In the genomic region with DNA sequence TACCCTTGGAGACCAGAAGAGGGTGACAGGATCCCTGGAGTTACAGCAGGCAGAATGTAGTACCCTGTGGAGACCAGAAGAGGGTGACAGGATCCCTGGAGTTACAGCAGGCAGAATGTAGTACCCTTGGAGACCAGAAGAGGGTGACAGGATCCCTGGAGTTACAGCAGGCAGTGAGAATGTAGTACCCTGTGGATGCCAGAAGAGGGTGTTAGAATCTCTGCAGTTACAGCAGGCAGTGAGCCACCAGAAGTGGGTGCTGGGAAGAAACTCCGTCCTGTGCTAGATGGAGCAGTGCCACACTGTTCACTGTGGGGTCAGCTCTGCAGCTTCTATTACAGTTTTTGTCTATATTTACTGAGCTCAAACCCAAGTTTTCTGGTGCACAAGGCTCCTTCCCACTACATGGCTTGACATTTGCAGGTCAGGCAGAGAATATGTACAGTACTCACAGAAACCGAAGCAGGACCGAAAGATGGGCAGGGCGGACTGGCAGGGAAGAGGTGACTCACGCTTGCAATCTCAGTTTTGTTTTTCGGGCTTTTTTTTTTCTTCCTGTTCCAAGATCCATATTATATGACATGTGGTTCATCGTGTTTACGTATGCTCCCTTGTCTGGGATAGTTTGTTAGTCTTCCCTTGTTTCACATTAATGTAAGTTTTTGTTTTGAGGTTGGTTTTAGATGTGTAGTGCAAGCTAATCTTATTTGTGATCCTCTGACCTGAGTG, we compare ENCODE assay signal across 8 mouse cellular contexts. TPM values are rescaled to one million over a fixed set of nuclear protein-coding genes. Genes with fewer than 3 reads are reported as not detected.
DNase-seq lines count a peak whose midpoint lies in the region; ATAC-seq lines count a peak whose summit lies in the region.

No protein-coding gene starts in this region.

- no peak overlapping the region for H3K9ac ChIP-seq in heart, embryonic 11.5 days (ENCODE audit: low read depth, low read length)
- H3K9ac ChIP-seq in forebrain, embryonic 13.5 days: no peak overlapping the region

- no peaks in the 10 kb centered on the region for H3K27me3 ChIP-seq in heart, embryonic 11.5 days (ENCODE audit: control insufficient read depth, insufficient read depth, low read length)
- H3K27me3 ChIP-seq in forebrain, embryonic 13.5 days: no peaks in the 10 kb centered on the region

- no peaks in the 10 kb centered on the region for H3K36me3 ChIP-seq in heart, embryonic 11.5 days (ENCODE audit: control insufficient read depth, insufficient read depth, low read length)
- no peaks in the 10 kb centered on the region for H3K36me3 ChIP-seq in forebrain, embryonic 13.5 days (ENCODE audit: poor library complexity, severe bottlenecking)

- H3K4me2 ChIP-seq in heart, embryonic 11.5 days: no peak overlapping the region
- H3K4me2 ChIP-seq in forebrain, embryonic 13.5 days: no peak overlapping the region

- no peaks in the 10 kb centered on the region for H3K9me3 ChIP-seq in heart, embryonic 11.5 days (replicated peaks; ENCODE audit: control insufficient read depth, low read length)
- no peaks in the 10 kb centered on the region; the same call in 1 of the 2 replicates for H3K9me3 ChIP-seq in forebrain, embryonic 13.5 days (replicated peaks)

- H3K4me1 ChIP-seq in heart, embryonic 11.5 days (ENCODE audit: control insufficient read depth, insufficient read depth, low read length): peaks cover 7% of the 10 kb centered on the region; the same call in 1 of the 2 replicates
- H3K4me1 ChIP-seq in forebrain, embryonic 13.5 days: peaks cover 25% of the 10 kb centered on the region

- no peak overlapping the region for H3K4me3 ChIP-seq in heart, embryonic 11.5 days (ENCODE audit: low read depth, low read length)
- H3K4me3 ChIP-seq in forebrain, embryonic 13.5 days: no peak overlapping the region

- intact Hi-C loops in heart, postnatal 25 days (cut with DNase I): loop anchor here (1.0 kb wide), 1 partner anchor 34 kb away; no protein-coding TSS in a partner anchor

- H3K27ac ChIP-seq in heart, embryonic 11.5 days (ENCODE audit: low read depth, low read length): no peak overlapping the region
- peak overlapping the region; percentile 40; the same call in 1 of the 2 replicates for H3K27ac ChIP-seq in forebrain, embryonic 13.5 days

- WGBS in heart, embryonic 11.5 days (ENCODE audit: insufficient replicate concordance): 86% methylated on average over 8 of the region's 8 CpGs
- WGBS in forebrain, embryonic 13.5 days: 90% methylated on average over 8 of the region's 8 CpGs

- no peak for ATAC-seq in heart, embryonic 11.5 days (replicated peaks; ENCODE audit: insufficient number of reproducible peaks, low FRiP score, low TSS enrichment)
- ATAC-seq in forebrain, embryonic 13.5 days: no peak; the same call in 1 of the 2 replicates

- peak; percentile 99 for DNase-seq in heart, adult 11 months
- DNase-seq in c-Kit-positive CD71-positive TER-119-positive erythroid progenitor cells, embryonic 14.5 days (ENCODE audit: low spot score): peak; percentile 74
- peak; percentile 82 for DNase-seq in heart, postnatal 25 days (ENCODE audit: low spot score)
- DNase-seq in left cerebral cortex, adult 18-20 months (ENCODE audit: low spot score in 2 of 2): peak; percentile 89 to 91
- DNase-seq in mesoderm, embryonic 11.5 days (ENCODE audit: low read depth, low spot score): peak; percentile 86
- peak; percentile 94 for DNase-seq in skeletal muscle tissue, adult 2 months (ENCODE audit: low read depth, low spot score)

RNA-seq across cellular contexts. Expression of gene Nab2, which starts 6.6 kb away (rescaled TPM):
- polyA plus RNA-seq in heart, embryonic 11.5 days (2014; fragmentation: Nextera tagmentation; extraction: Ambion mirVana): 7.9 and 10.1 TPM in 2 replicates
- polyA plus RNA-seq in forebrain, embryonic 13.5 days (2015; fragmentation: Nextera tagmentation; extraction: Ambion mirVana): 1.6 and 2.0 TPM in 2 replicates
- total RNA-seq in heart, postnatal 25 days (2021): 1 to 10 TPM; 5.6 to 7.0 TPM
- total RNA-seq in left cerebral cortex, adult 18-20 months (2021): 10 to 100 TPM; 58.2 to 71.7 TPM

RNA-seq across cellular contexts. Expression of gene Nemp1, which starts 8.3 kb away (rescaled TPM):
- polyA plus RNA-seq in heart, embryonic 11.5 days (2014; fragmentation: Nextera tagmentation; extraction: Ambion mirVana): 6.7 and 8.4 TPM in 2 replicates
- 6.7 and 7.0 TPM in 2 replicates for polyA plus RNA-seq in forebrain, embryonic 13.5 days (2015; fragmentation: Nextera tagmentation; extraction: Ambion mirVana)
- total RNA-seq in heart, postnatal 25 days (2021): 1 to 10 TPM; 3.4 to 4.4 TPM
- total RNA-seq in left cerebral cortex, adult 18-20 months (2021): 1 to 10 TPM; 4.6 to 5.1 TPM

RNA-seq across cellular contexts. Expression of gene Myo1a, which starts 30.0 kb away (rescaled TPM):
- 0.14 and 0.49 TPM in 2 replicates for polyA plus RNA-seq in heart, embryonic 11.5 days (2014; fragmentation: Nextera tagmentation; extraction: Ambion mirVana)
- 0.60 and 0.83 TPM in 2 replicates for polyA plus RNA-seq in forebrain, embryonic 13.5 days (2015; fragmentation: Nextera tagmentation; extraction: Ambion mirVana)
- under 1 TPM in 1 of 2 experiments, not detected in 1; 0.10 TPM for total RNA-seq in heart, postnatal 25 days (2021)
- under 1 TPM; 0.77 to 0.88 TPM for total RNA-seq in left cerebral cortex, adult 18-20 months (2021)

RNA-seq across cellular contexts. Expression of gene Stat6, which starts 32.2 kb away (rescaled TPM):
- 21.0 and 27.1 TPM in 2 replicates for polyA plus RNA-seq in heart, embryonic 11.5 days (2014; fragmentation: Nextera tagmentation; extraction: Ambion mirVana)
- 2.6 and 2.7 TPM in 2 replicates for polyA plus RNA-seq in forebrain, embryonic 13.5 days (2015; fragmentation: Nextera tagmentation; extraction: Ambion mirVana)
- total RNA-seq in heart, postnatal 25 days (2021): 10 to 100 TPM; 45.3 to 47.6 TPM
- total RNA-seq in left cerebral cortex, adult 18-20 months (2021): 10 to 100 TPM; 15.9 to 17.8 TPM

RNA-seq across cellular contexts. Expression of gene Tac2, which starts 49.3 kb away (rescaled TPM):
- 3.7 and 6.4 TPM in 2 replicates for polyA plus RNA-seq in heart, embryonic 11.5 days (2014; fragmentation: Nextera tagmentation; extraction: Ambion mirVana)
- polyA plus RNA-seq in forebrain, embryonic 13.5 days (2015; fragmentation: Nextera tagmentation; extraction: Ambion mirVana): 0.35 TPM in 1 of 2 replicates, not detected in the other
- not detected for total RNA-seq in heart, postnatal 25 days (2021)
- total RNA-seq in left cerebral cortex, adult 18-20 months (2021): 10 to 100 TPM; 16.4 to 17.1 TPM

Comparison
In these comparisons a context has a peak if more than half of its experiments do, and no peak if none do; other contexts are left out.
1. RNA of gene Nab2, which starts 6.6 kb away (total RNA-seq): 58.2 to 71.7 TPM in left cerebral cortex, adult 18-20 months; 5.6 to 7.0 TPM in heart, postnatal 25 days; every median in the first group is over 4 times any median in the second.
2. Peak in every context shown above with its lines, with median percentiles within 50 percentile points of each other: DNase-seq.